Mouse (Mus musculus) liver, postnatal 0 days (tissue): Measurements from ENCODE around the gene Mmaa. TPM values are rescaled to one million over a fixed set of nuclear protein-coding genes. Genes with fewer than 3 reads are reported as not detected.

Source experiments
- ATAC-seq: fragments of 200-750 bp; cut with Nextera tagmentation; 2 replicates; pipeline ENCODE4 v1.8.0; 2017; ENCODE audit warnings: mild to moderate bottlenecking, moderate library complexity
- DNase-seq: peaks from one replicate; pipeline ENCODE4 v3.0.0-alpha.2; 2016
- H3K27ac ChIP-seq: fragments of 300-500 bp; sonication (generic); 2 replicates; pipeline ENCODE4 v1.5.1; 2014; ENCODE audit warnings: antibody characterized with exemption, moderate library complexity, mild to moderate bottlenecking, low read depth
- H3K27me3 ChIP-seq: fragments of 300-500 bp; sonication (generic); 2 replicates; pipeline ENCODE4 v1.6.1; 2014; ENCODE audit warnings: low read length, control low read depth, mixed read lengths; ENCODE audit not compliant: insufficient read depth
- H3K36me3 ChIP-seq: fragments of 300-500 bp; sonication (generic); replicated peaks from 2 replicates; pipeline ENCODE4 v1.6.1; 2014; ENCODE audit warnings: mild to moderate bottlenecking, control low read depth, low read length, moderate library complexity, mixed read lengths; ENCODE audit not compliant: insufficient read depth
- H3K4me1 ChIP-seq: fragments of 300-500 bp; sonication (generic); 2 replicates; pipeline ENCODE4 v1.6.1; 2014; ENCODE audit warnings: antibody characterized with exemption, mild to moderate bottlenecking, control low read depth; ENCODE audit not compliant: insufficient read depth
- H3K4me2 ChIP-seq: fragments of 300-500 bp; sonication (generic); 2 replicates; pipeline ENCODE4 v1.6.1; 2014; ENCODE audit warnings: low read depth, mild to moderate bottlenecking, low read length, moderate library complexity, mixed read lengths
- H3K4me3 ChIP-seq: fragments of 300-500 bp; sonication (generic); 2 replicates; pipeline ENCODE4 v1.5.1; 2014; ENCODE audit warnings: low read depth, low read length
- H3K9ac ChIP-seq: fragments of 300-500 bp; sonication (generic); replicated peaks from 2 replicates; pipeline ENCODE4 v1.6.1; 2014; ENCODE audit warnings: mild to moderate bottlenecking, moderate library complexity
- H3K9me3 ChIP-seq: fragments of 300-500 bp; sonication (generic); 2 replicates; pipeline ENCODE4 v1.6.1; 2016; ENCODE audit warnings: mild to moderate bottlenecking, control low read depth, low read length, mixed read lengths
- CTCF ChIP-seq: sonication (generic); IDR thresholded peaks from 2 replicates; pipeline ENCODE4 v1.5.1; 2016; ENCODE audit warnings: antibody characterized with exemption, low read depth
- EP300 ChIP-seq: IDR thresholded peaks from 2 replicates; pipeline ENCODE4 v1.6.1; 2016; ENCODE audit warnings: antibody characterized with exemption, low read depth, mild to moderate bottlenecking
- WGBS: fragments of 180-500 bp; shearing (Covaris S2); extraction: QIAGEN DNeasy Blood & Tissue Kit; methylation state at CpG from one replicate; pipeline ENCODE4 v1.1.7; 2014; ENCODE audit not compliant: insufficient replicate concordance; 5-methylcytosine and 5-hydroxymethylcytosine counted together
- polyA plus RNA-seq: library from polyadenylated mRNA; unstranded; fragments of >200 nt; fragmentation: Nextera tagmentation; extraction: Ambion mirVana; gene quantifications from 2 replicates; pipeline ENCODE4 v1.2.1, GENCODE M21; 2015

The Mmaa gene
- polyA plus RNA-seq, 1 experiment from 2014 or later, result 6.3 TPM

DNA sequence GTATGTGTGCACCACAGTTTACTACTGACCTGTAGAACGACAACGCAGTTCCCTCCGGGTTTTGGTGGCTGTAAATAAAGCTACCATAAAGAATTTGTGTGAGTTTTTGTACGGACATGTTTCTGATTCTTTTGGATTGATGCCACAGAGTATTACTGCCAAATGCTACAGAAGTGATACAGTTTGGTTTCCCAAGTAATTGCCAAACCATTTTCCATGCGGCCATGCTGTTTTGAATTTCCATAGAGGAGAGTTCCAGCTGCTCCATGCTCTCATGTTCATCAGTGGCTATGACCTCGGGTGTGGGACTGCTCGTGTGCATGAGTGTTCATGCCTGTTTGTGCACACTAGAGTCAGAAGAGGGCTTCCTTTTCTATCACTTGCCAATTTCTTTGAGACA is 54.7 kb downstream of the Mmaa start:
- Histone ChIP-seq H3K36me3 (no peaks in the 10 kb centered on the region), H3K9me3 (no peaks in the 10 kb centered on the region), H3K4me2 (no peak overlapping the region), H3K9ac (no peak overlapping the region), H3K27me3 (no peaks in the 10 kb centered on the region), H3K4me3 (no peak overlapping the region), H3K4me1 (no peaks in the 10 kb centered on the region), H3K27ac (no peak overlapping the region)
- DNase-seq (no peak), ATAC-seq (no peak)
- TF ChIP-seq CTCF, result no peak
- 71% methylated on average over 7 of the region's 7 CpGs for WGBS

GRCm38 (mm10) chr8:79239320-79239719 is 55.4 kb downstream of the Mmaa start:
- H3K4me2 ChIP-seq, result no peak overlapping the region
- TF ChIP-seq CTCF (no peak), EP300 (no peak)
- H3K9ac ChIP-seq, result no peak overlapping the region
- ATAC-seq (no peak), DNase-seq (no peak)
- no peaks in the 10 kb centered on the region for H3K4me1 ChIP-seq
- no peak overlapping the region for H3K4me3 ChIP-seq
- no peaks in the 10 kb centered on the region for H3K27me3 ChIP-seq
- no peaks in the 10 kb centered on the region for H3K9me3 ChIP-seq
- H3K27ac ChIP-seq, result no peak overlapping the region
- H3K36me3 ChIP-seq, result no peaks in the 10 kb centered on the region
- 26% methylated on average over 3 of the region's 3 CpGs for WGBS

- no peak overlapping the region for H3K9ac ChIP-seq
- H3K9me3 ChIP-seq, result no peaks in the 10 kb centered on the region
- no peak overlapping the region for H3K27ac ChIP-seq
- ATAC-seq (no peak), DNase-seq (no peak)
- H3K36me3 ChIP-seq, result no peaks in the 10 kb centered on the region
- no peaks in the 10 kb centered on the region for H3K4me1 ChIP-seq
- H3K4me2 ChIP-seq, result no peak overlapping the region
- TF ChIP-seq CTCF, result no peak
- TF ChIP-seq EP300, result no peak
- 81% methylated on average over 8 of the region's 8 CpGs for WGBS
- no peak overlapping the region for H3K4me3 ChIP-seq
- H3K27me3 ChIP-seq, result no peaks in the 10 kb centered on the region
Observed at GRCm38 (mm10) chr8:79229266-79229888, 65.4 kb downstream of the Mmaa start.

DNA sequence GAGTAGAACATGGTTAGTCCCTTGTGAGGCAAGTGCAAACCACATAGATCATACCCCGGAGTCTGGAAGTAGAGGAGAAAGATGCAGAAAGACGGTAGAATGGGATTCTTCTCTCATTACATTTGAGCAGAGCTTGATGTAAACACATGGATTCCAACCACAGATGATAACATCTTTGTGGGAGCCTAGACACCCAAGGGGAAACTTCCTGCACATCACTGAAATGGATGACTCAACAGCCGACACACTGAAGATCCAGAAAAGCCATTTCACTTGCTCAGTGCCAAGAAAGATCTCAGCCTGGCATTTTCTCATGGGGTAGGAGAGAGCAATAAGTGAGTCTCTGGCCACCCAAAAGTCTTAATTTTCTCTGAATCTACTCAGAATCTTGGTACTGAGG is 66.8 kb downstream of the Mmaa start:
- no peaks in the 10 kb centered on the region for H3K27me3 ChIP-seq
- DNase-seq (no peak), ATAC-seq (no peak)
- no peak overlapping the region for H3K27ac ChIP-seq
- H3K4me2 ChIP-seq, result no peak overlapping the region
- no peak for TF ChIP-seq CTCF
- no peak for TF ChIP-seq EP300
- 75% methylated on average over 3 of the region's 3 CpGs for WGBS
- no peaks in the 10 kb centered on the region for H3K4me1 ChIP-seq
- no peaks in the 10 kb centered on the region for H3K36me3 ChIP-seq
- H3K9me3 ChIP-seq, result no peaks in the 10 kb centered on the region
- no peak overlapping the region for H3K9ac ChIP-seq
- H3K4me3 ChIP-seq, result no peak overlapping the region

GRCm38 (mm10) chr8:79227194-79227593 is 67.5 kb downstream of the Mmaa start:
- ATAC-seq (no peak), DNase-seq (peak; percentile 4)
- TF ChIP-seq EP300 (no peak), CTCF (no peak)
- Histone ChIP-seq H3K9ac (no peak overlapping the region), H3K27me3 (no peaks in the 10 kb centered on the region), H3K27ac (no peak overlapping the region), H3K4me1 (no peaks in the 10 kb centered on the region), H3K9me3 (no peaks in the 10 kb centered on the region), H3K4me2 (no peak overlapping the region), H3K36me3 (no peaks in the 10 kb centered on the region), H3K4me3 (no peak overlapping the region)
- 67% methylated on average over 4 of the region's 4 CpGs for WGBS

DNA sequence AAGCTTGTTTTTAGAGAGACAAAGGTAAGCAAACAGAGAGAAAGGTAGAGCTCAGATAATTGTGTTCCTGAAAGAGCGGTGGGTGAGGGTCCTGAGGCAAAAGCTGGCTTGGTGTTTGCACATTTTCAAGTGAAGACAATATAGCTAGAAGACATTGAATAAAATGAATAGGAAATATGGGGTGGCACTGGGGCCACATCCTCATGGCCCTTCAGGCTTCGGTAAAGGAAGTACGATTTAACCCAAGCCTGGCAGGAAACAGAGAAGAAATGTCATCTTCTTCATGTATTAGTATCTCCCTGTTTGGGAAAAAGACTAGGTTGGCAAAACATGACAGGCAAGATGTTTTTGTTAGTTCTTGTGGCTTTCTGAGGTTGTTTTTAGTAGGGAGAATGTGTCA is 68.7 kb downstream of the Mmaa start:
- Histone ChIP-seq H3K4me3 (no peak overlapping the region), H3K36me3 (no peaks in the 10 kb centered on the region), H3K9ac (no peak overlapping the region), H3K9me3 (no peaks in the 10 kb centered on the region), H3K27ac (no peak overlapping the region), H3K4me2 (no peak overlapping the region), H3K27me3 (no peaks in the 10 kb centered on the region), H3K4me1 (no peaks in the 10 kb centered on the region)
- no peak for DNase-seq
- ATAC-seq, result no peak
- TF ChIP-seq EP300 (no peak), CTCF (no peak)
- WGBS, result 39% methylated on average over 3 of the region's 3 CpGs

DNA sequence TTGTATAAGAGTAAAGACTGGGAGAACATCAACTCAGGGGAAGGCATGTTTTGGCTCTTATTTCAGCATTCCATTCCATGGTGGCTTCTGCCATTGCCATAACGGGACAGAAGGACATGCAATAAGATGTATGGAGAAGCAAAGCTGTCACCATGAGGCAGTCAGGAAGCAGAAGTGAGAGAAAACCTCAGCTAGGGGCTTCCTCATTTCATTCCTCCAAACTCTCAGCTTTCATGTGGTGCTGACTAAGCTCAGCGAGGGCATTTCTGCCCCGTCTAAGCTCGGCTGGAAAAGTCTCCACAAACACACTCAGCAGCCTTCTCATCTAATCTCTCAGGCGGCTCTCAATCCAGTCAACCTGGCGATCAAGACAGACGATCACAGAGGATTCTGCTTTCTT is 69.2 kb downstream of the Mmaa start:
- Histone ChIP-seq H3K9me3 (no peaks in the 10 kb centered on the region), H3K27ac (no peak overlapping the region), H3K9ac (no peak overlapping the region), H3K36me3 (no peaks in the 10 kb centered on the region), H3K4me3 (no peak overlapping the region), H3K4me1 (no peaks in the 10 kb centered on the region), H3K4me2 (no peak overlapping the region), H3K27me3 (no peaks in the 10 kb centered on the region)
- ATAC-seq, result no peak
- TF ChIP-seq EP300 (no peak), CTCF (no peak)
- peak; percentile 14 for DNase-seq
- WGBS, result 29% methylated on average over 7 of the region's 7 CpGs
